Comparison of ENCODE assay signal across 8 mouse cellular contexts in genomic region chr16:37654831-37655455, GRCm38 (mm10). TPM values are rescaled to one million over a fixed set of nuclear protein-coding genes. Genes with fewer than 3 reads are reported as not detected.
DNase-seq lines count a peak whose midpoint lies in the region; ATAC-seq and TF ChIP-seq lines count a peak whose summit lies in the region.

No protein-coding gene starts in this region.

- no peak for DNase-seq in heart, postnatal 36 days
- no peak for DNase-seq in spleen, postnatal 4 days (ENCODE audit: low spot score in 2 of 2)
- no peak for DNase-seq in spleen, postnatal 36 days (ENCODE audit: low spot score in 2 of 2)
- no peak for DNase-seq in frontal cortex, postnatal 14 days (ENCODE audit: low spot score in 2 of 2)

- H3K9me3 ChIP-seq in heart, embryonic 11.5 days (replicated peaks; ENCODE audit: control insufficient read depth, low read length) = no peaks in the 10 kb centered on the region
- no peaks in the 10 kb centered on the region for H3K9me3 ChIP-seq in ES-Bruce4 (replicated peaks; ENCODE audit: control insufficient read depth, insufficient read depth, low read length, poor library complexity, severe bottlenecking)
- no peaks in the 10 kb centered on the region for H3K9me3 ChIP-seq in heart, embryonic 16.5 days (replicated peaks; ENCODE audit: control insufficient read depth, low read length)
- no peaks in the 10 kb centered on the region for H3K9me3 ChIP-seq in liver, embryonic 16.5 days (replicated peaks; ENCODE audit: control insufficient read depth, low read length)

- no peak overlapping the region for H3K9ac ChIP-seq in heart, embryonic 11.5 days (ENCODE audit: low read depth, low read length)
- H3K9ac ChIP-seq in ES-Bruce4 (ENCODE audit: low read depth, poor library complexity, severe bottlenecking) = no peak overlapping the region
- no peak overlapping the region for H3K9ac ChIP-seq in heart, embryonic 16.5 days (ENCODE audit: low read length)
- no peak overlapping the region for H3K9ac ChIP-seq in liver, embryonic 16.5 days (ENCODE audit: low read depth, low read length)

- no peak for TF ChIP-seq EP300 in ES-Bruce4 (IDR thresholded peaks at IDR 0.05; ENCODE audit: insufficient read depth, low read depth, low read length)

- H3K4me2 ChIP-seq in heart, embryonic 11.5 days = peak overlapping the region; percentile 46
- H3K4me2 ChIP-seq in heart, embryonic 16.5 days (ENCODE audit: low read depth, low read length) = peak overlapping the region; percentile 66
- peak overlapping the region; percentile 60 for H3K4me2 ChIP-seq in liver, embryonic 16.5 days (ENCODE audit: low read depth, low read length)

- no peak overlapping the region for H3K4me3 ChIP-seq in heart, embryonic 11.5 days (ENCODE audit: low read depth, low read length)
- no peak overlapping the region for H3K4me3 ChIP-seq in ES-Bruce4 (ENCODE audit: low read depth, low read length)
- H3K4me3 ChIP-seq in heart, embryonic 16.5 days (ENCODE audit: low read length) = no peak overlapping the region
- H3K4me3 ChIP-seq in liver, embryonic 16.5 days (ENCODE audit: low read depth, low read length) = peak overlapping the region; percentile 33; the same call in 1 of the 2 replicates

- peak overlapping the region; percentile 60 for H3K27ac ChIP-seq in heart, embryonic 11.5 days (ENCODE audit: low read depth, low read length)
- H3K27ac ChIP-seq in ES-Bruce4 (ENCODE audit: insufficient read depth, low read length) = peak overlapping the region; percentile 74
- peak overlapping the region; percentile 92 for H3K27ac ChIP-seq in heart, embryonic 16.5 days (ENCODE audit: low read length)
- H3K27ac ChIP-seq in liver, embryonic 16.5 days (ENCODE audit: low read length) = no peak overlapping the region; the same call in 1 of the 2 replicates

- peaks cover 14% of the 10 kb centered on the region for H3K4me1 ChIP-seq in heart, embryonic 11.5 days (ENCODE audit: control insufficient read depth, insufficient read depth, low read length)
- H3K4me1 ChIP-seq in ES-Bruce4 (ENCODE audit: control insufficient read depth, insufficient read depth, low read length) = no peaks in the 10 kb centered on the region
- peaks cover 17% of the 10 kb centered on the region for H3K4me1 ChIP-seq in heart, embryonic 16.5 days (ENCODE audit: control insufficient read depth, insufficient read depth, low read length)
- H3K4me1 ChIP-seq in liver, embryonic 16.5 days (ENCODE audit: control insufficient read depth, low read depth, low read length) = peaks cover 21% of the 10 kb centered on the region

- no peak for TF ChIP-seq CTCF in ES-Bruce4 (IDR thresholded peaks at IDR 0.05; ENCODE audit: low read depth, low read length)

- WGBS in heart, embryonic 11.5 days (ENCODE audit: insufficient replicate concordance) = 56% methylated on average over 4 of the region's 4 CpGs
- 72% methylated on average over 4 of the region's 4 CpGs for WGBS in heart, embryonic 16.5 days
- 60% methylated on average over 4 of the region's 4 CpGs for WGBS in liver, embryonic 16.5 days (ENCODE audit: insufficient replicate concordance)

- no peak for TF ChIP-seq POLR2A in ES-Bruce4 (IDR thresholded peaks at IDR 0.05; ENCODE audit: insufficient read depth, low read length)

- no peaks in the 10 kb centered on the region for H3K36me3 ChIP-seq in heart, embryonic 11.5 days (ENCODE audit: control insufficient read depth, insufficient read depth, low read length)
- no peaks in the 10 kb centered on the region for H3K36me3 ChIP-seq in ES-Bruce4 (ENCODE audit: control insufficient read depth, insufficient read depth, low read length, poor library complexity, severe bottlenecking)
- H3K36me3 ChIP-seq in heart, embryonic 16.5 days (ENCODE audit: control insufficient read depth, insufficient read depth) = no peaks in the 10 kb centered on the region
- no peaks in the 10 kb centered on the region for H3K36me3 ChIP-seq in liver, embryonic 16.5 days (ENCODE audit: control insufficient read depth, insufficient read depth)

- H3K27me3 ChIP-seq in heart, embryonic 11.5 days (ENCODE audit: control insufficient read depth, insufficient read depth, low read length) = no peaks in the 10 kb centered on the region
- no peaks in the 10 kb centered on the region for H3K27me3 ChIP-seq in ES-Bruce4 (ENCODE audit: control insufficient read depth, insufficient read depth, low read length, poor library complexity, severe bottlenecking)
- no peaks in the 10 kb centered on the region for H3K27me3 ChIP-seq in heart, embryonic 16.5 days (ENCODE audit: control insufficient read depth, insufficient read depth, low read length)
- H3K27me3 ChIP-seq in liver, embryonic 16.5 days (ENCODE audit: control insufficient read depth, insufficient read depth, low read depth, low read length) = no peaks in the 10 kb centered on the region

- ATAC-seq in heart, embryonic 11.5 days (replicated peaks; ENCODE audit: insufficient number of reproducible peaks, low FRiP score, low TSS enrichment) = no peak
- no peak for ATAC-seq in heart, embryonic 16.5 days (replicated peaks; ENCODE audit: extremely low read depth, insufficient read depth, low FRiP score)
- ATAC-seq in liver, embryonic 16.5 days (ENCODE audit: low read depth) = no peak

- intact Hi-C loops in heart, postnatal 36 days (cut with DNase I) = loop anchor here (5.0 kb wide), 1 partner anchor 113 kb away; no protein-coding TSS in a partner anchor

RNA-seq across cellular contexts. Expression of gene Ndufb4, which starts 0.7 kb away (rescaled TPM):
- polyA plus RNA-seq in heart, embryonic 11.5 days (2014; fragmentation: Nextera tagmentation; extraction: Ambion mirVana) = 84.7 and 88.8 TPM in 2 replicates
- 100 to 1,000 TPM; 164 to 183 TPM for total RNA-seq in heart, postnatal 36 days (2021)
- polyA plus RNA-seq in ES-Bruce4 (2011; ENCODE audit: insufficient read depth, insufficient read length, low read depth, missing spikeins) = 79.1 and 93.9 TPM in 2 replicates
- 86.9 and 106 TPM in 2 replicates for polyA plus RNA-seq in heart, embryonic 16.5 days (2015; fragmentation: Nextera tagmentation; extraction: Ambion mirVana)
- 27.8 and 31.2 TPM in 2 replicates for polyA plus RNA-seq in liver, embryonic 16.5 days (2015; fragmentation: Nextera tagmentation; extraction: Ambion mirVana)
